In genomic region chr17:27429757-27430156, GRCm38 (mm10) we compare ENCODE assay signal across 12 mouse cellular contexts.
"Had no signal": no experiment of that assay in that cellular context is flagged by ENCODE, and none has a peak within 500 bp of the region (broad histone marks: within the 10 kb centered on the region; RNA-seq: fewer than 3 reads in every experiment).

No protein-coding gene starts in this region.

- H3K36me3 ChIP-seq: limb, embryonic 15.5 days; liver, embryonic 12.5 days; midbrain, embryonic 15.5 days had no signal

- ATAC-seq: liver, embryonic 12.5 days; midbrain, embryonic 15.5 days had no signal

- H3K4me3 ChIP-seq: limb, embryonic 15.5 days; liver, embryonic 12.5 days; midbrain, embryonic 15.5 days had no signal

- H3K9me3 ChIP-seq: liver, embryonic 12.5 days; midbrain, embryonic 15.5 days had no signal

- H3K9ac ChIP-seq: limb, embryonic 15.5 days; liver, embryonic 12.5 days; lung, embryonic 14.5 days; midbrain, embryonic 15.5 days had no signal

- H3K27ac ChIP-seq: limb, embryonic 15.5 days; liver, embryonic 12.5 days; midbrain, embryonic 15.5 days had no signal

- H3K27me3 ChIP-seq: midbrain, embryonic 15.5 days had no signal

- H3K4me2 ChIP-seq: limb, embryonic 15.5 days; liver, embryonic 12.5 days; lung, embryonic 14.5 days; midbrain, embryonic 11.5 days; midbrain, embryonic 15.5 days had no signal

- DNase-seq: kidney, adult 18-20 months; kidney, postnatal 10 days; left cerebral cortex, postnatal 4 days; lung, embryonic 14.5 days; lung, postnatal 10 days; lung, postnatal 4 days; right cerebral cortex, postnatal 14 days; thymus, postnatal 36 days had no signal
